Mouse (Mus musculus) liver, embryonic 13.5 days (tissue): ENCODE results near the gene Hoxd4. TPM values are rescaled to one million over a fixed set of nuclear protein-coding genes. Genes with fewer than 3 reads are reported as not detected.

ENCODE experiments used
- ATAC-seq: fragments of 200-750 bp; cut with Nextera tagmentation; 2 replicates; pipeline ENCODE4 v1.8.0; 2017; ENCODE audit warnings: low read depth, mild to moderate bottlenecking, moderate number of reproducible peaks, moderate library complexity
- DNase-seq: peaks from one replicate; pipeline ENCODE4 v3.0.0; 2022
- H3K27ac ChIP-seq: fragments of 300-500 bp; sonication (generic); 2 replicates; pipeline ENCODE4 v1.5.1; 2015; ENCODE audit warnings: moderate library complexity, mild to moderate bottlenecking, inconsistent platforms
- H3K27me3 ChIP-seq: fragments of 300-500 bp; sonication (generic); 2 replicates; pipeline ENCODE4 v1.6.1; 2015; ENCODE audit warnings: mild to moderate bottlenecking, inconsistent platforms
- H3K36me3 ChIP-seq: fragments of 300-500 bp; sonication (generic); 2 replicates; pipeline ENCODE4 v1.6.1; 2015; ENCODE audit warnings: mild to moderate bottlenecking, inconsistent platforms
- H3K4me1 ChIP-seq: fragments of 300-500 bp; sonication (generic); replicated peaks from 2 replicates; pipeline ENCODE4 v1.6.1; 2015; ENCODE audit warnings: inconsistent platforms
- H3K4me2 ChIP-seq: fragments of 300-500 bp; sonication (generic); 2 replicates; pipeline ENCODE4 v1.6.1; 2015; ENCODE audit warnings: inconsistent platforms, mild to moderate bottlenecking, moderate library complexity
- H3K4me3 ChIP-seq: fragments of 300-500 bp; sonication (generic); replicated peaks from 2 replicates; pipeline ENCODE4 v1.5.1; 2015; ENCODE audit warnings: mild to moderate bottlenecking, inconsistent platforms
- H3K9ac ChIP-seq: fragments of 300-500 bp; sonication (generic); 2 replicates; pipeline ENCODE4 v1.6.1; 2015; ENCODE audit warnings: mild to moderate bottlenecking, inconsistent platforms
- H3K9me3 ChIP-seq: fragments of 300-500 bp; sonication (generic); replicated peaks from 2 replicates; pipeline ENCODE4 v1.6.1; 2016; ENCODE audit warnings: inconsistent platforms
- WGBS: fragments of 180-500 bp; shearing (Covaris S2); methylation state at CpG from one replicate; pipeline ENCODE4 v1.1.7; 2015; ENCODE audit not compliant: insufficient replicate concordance; 5-methylcytosine and 5-hydroxymethylcytosine counted together
- polyA plus RNA-seq: library from polyadenylated mRNA; unstranded; fragments of >200 nt; fragmentation: Nextera tagmentation; extraction: Ambion mirVana; gene quantifications from 2 replicates; pipeline ENCODE4 v1.2.1, GENCODE M21; 2015

The Hoxd4 gene
- polyA plus RNA-seq, 1 experiment from 2014 or later = not detected

GRCm38 (mm10) chr2:74688795-74689573 lies 22.7 kb upstream of the Hoxd4 start:
- H3K4me2 ChIP-seq = no peak overlapping the region
- no peak for ATAC-seq
- DNase-seq = no peak
- H3K27ac ChIP-seq = no peak overlapping the region
- peaks cover 97% of the 10 kb centered on the region for H3K27me3 ChIP-seq
- WGBS = 3% methylated on average over 12 of the region's 12 CpGs
- H3K4me3 ChIP-seq = no peak overlapping the region
- H3K9me3 ChIP-seq = no peaks in the 10 kb centered on the region
- H3K36me3 ChIP-seq = no peaks in the 10 kb centered on the region
- no peaks in the 10 kb centered on the region for H3K4me1 ChIP-seq
- no peak overlapping the region for H3K9ac ChIP-seq

- no peak for DNase-seq
- no peaks in the 10 kb centered on the region for H3K36me3 ChIP-seq
- no peak overlapping the region for H3K27ac ChIP-seq
- H3K4me3 ChIP-seq = no peak overlapping the region
- H3K4me1 ChIP-seq = no peaks in the 10 kb centered on the region
- no peaks in the 10 kb centered on the region for H3K9me3 ChIP-seq
- WGBS = 2% methylated on average over 24 of the region's 24 CpGs
- peaks cover 97% of the 10 kb centered on the region for H3K27me3 ChIP-seq
- ATAC-seq = no peak
- H3K9ac ChIP-seq = no peak overlapping the region
- H3K4me2 ChIP-seq = no peak overlapping the region
These were observed 22.0 kb upstream of the Hoxd4 start for GRCm38 (mm10) chr2:74689574-74690337.

- ATAC-seq (no peak), DNase-seq (no peak)
- Histone ChIP-seq H3K4me2 (no peak overlapping the region), H3K4me1 (no peaks in the 10 kb centered on the region), H3K9me3 (no peaks in the 10 kb centered on the region), H3K9ac (no peak overlapping the region), H3K27ac (no peak overlapping the region), H3K36me3 (no peaks in the 10 kb centered on the region), H3K4me3 (no peak overlapping the region), H3K27me3 (peaks cover 97% of the 10 kb centered on the region)
- WGBS = 6% methylated on average over 8 of the region's 8 CpGs
These were observed 21.4 kb upstream of the Hoxd4 start for GRCm38 (mm10) chr2:74690338-74690716.

DNA sequence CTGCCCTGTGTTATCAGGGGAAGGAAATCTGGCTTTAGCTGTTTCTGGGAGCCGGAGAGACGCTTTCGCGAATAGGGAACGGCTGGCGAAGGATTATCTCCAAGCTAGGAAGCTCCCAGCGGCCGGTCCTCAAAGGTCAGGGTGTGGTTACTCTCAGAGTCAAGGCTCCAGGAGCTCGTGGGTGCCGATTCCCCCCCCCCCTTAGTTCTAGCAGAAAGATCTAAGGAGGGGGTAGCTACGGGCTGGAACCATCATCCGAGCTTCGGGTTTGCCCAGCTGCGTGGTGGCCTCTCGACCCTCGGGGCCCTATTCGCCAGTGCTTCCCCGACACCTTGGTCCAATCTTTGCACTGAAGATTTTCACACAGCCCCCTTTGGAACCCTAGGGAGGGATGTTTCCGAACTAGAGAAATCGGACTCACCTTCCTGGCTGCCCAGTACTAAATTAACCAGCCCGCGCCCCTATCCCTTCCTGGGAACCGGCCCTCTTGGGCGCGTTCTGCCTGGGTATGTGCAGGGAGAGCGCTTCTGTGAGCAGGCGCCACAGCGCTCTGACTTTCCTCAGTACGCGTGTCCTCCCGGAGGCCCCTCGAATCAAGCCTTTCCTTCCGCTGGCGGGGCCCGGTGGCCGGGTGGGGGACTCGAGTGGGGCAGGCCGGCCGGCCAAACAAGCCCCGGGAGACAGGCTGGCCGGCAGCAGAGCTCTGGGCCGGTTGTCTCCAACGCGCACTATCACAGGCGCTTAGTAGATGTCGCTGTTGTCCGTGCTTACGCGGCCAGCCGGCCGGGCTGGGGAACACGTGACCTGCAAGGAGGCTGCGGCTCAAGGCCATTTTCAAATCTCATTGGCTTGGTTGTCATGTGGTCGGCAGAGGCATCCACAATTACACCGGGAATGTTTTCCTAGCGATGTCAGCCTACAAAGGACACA lies 20.4 kb upstream of the Hoxd4 start, which contains the start of gene Hoxd10:
Hoxd10 (plus strand) TSS at position 903 of the 930 bp plus-strand sequence.
- no peak within 1 kb of the TSS for H3K4me3 ChIP-seq
- H3K27me3 ChIP-seq = peaks cover 99% of the 10 kb centered on the region
- H3K36me3 ChIP-seq = no peaks in the 10 kb centered on the region
- no peak within 1 kb of the TSS for H3K27ac ChIP-seq
- H3K4me1 ChIP-seq = no peaks in the 10 kb centered on the region
- no peak within 1 kb of the TSS for H3K4me2 ChIP-seq
- no peaks in the 10 kb centered on the region for H3K9me3 ChIP-seq
- no peak within 1 kb of the TSS for H3K9ac ChIP-seq
- ATAC-seq (no peak), DNase-seq (no peak)
- 2% methylated on average over 56 of the region's 56 CpGs for WGBS

GRCm38 (mm10) chr2:74691995-74692807 lies 19.5 kb upstream of the Hoxd4 start:
- Histone ChIP-seq H3K9ac (no peak overlapping the region), H3K4me3 (no peak overlapping the region), H3K4me1 (no peaks in the 10 kb centered on the region), H3K9me3 (no peaks in the 10 kb centered on the region), H3K27me3 (peaks cover 99% of the 10 kb centered on the region), H3K4me2 (no peak overlapping the region), H3K36me3 (no peaks in the 10 kb centered on the region), H3K27ac (no peak overlapping the region)
- ATAC-seq (no peak), DNase-seq (no peak)
- 3% methylated on average over 35 of the region's 35 CpGs for WGBS

- no peak for ATAC-seq
- Histone ChIP-seq H3K4me3 (no peak overlapping the region), H3K9ac (no peak overlapping the region)
These were observed 18.8 kb upstream of the Hoxd4 start for GRCm38 (mm10) chr2:74692808-74693431.

DNA sequence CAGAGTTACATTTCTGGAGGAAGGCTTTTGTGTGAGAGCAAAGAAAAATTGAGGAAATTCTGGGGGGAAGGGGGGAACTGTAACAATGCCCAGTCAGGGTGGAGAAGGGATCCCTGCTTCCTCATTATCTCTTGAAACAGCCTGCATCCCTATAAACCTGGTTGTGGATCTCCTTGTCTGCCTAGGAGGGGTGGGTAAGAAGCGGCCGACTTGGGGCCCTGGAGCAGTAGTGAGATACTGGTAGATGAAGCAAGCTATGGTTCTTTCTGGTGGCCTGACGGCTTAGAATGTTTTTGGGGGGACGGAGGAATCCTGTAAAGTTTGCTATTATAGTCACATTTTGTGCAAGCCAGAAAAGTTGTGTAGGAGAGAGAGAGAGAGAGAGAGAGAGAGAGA lies 18.3 kb upstream of the Hoxd4 start:
- no peak overlapping the region for H3K4me3 ChIP-seq
- peaks cover 99% of the 10 kb centered on the region for H3K27me3 ChIP-seq
- WGBS = 11% methylated on average over 4 of the region's 4 CpGs
- no peak overlapping the region for H3K27ac ChIP-seq
- ATAC-seq (no peak), DNase-seq (no peak)
- H3K9ac ChIP-seq = no peak overlapping the region
- H3K36me3 ChIP-seq = no peaks in the 10 kb centered on the region
- peaks cover 6% of the 10 kb centered on the region; the same call in 1 of the 2 replicates for H3K4me1 ChIP-seq
- no peak overlapping the region for H3K4me2 ChIP-seq
- no peaks in the 10 kb centered on the region for H3K9me3 ChIP-seq

More at GRCm38 (mm10) chr2:74692808-74693431, 18.8 kb upstream of the Hoxd4 start:
- DNase-seq = no peak
- peaks cover 3% of the 10 kb centered on the region; the same call in 1 of the 2 replicates for H3K4me1 ChIP-seq
- H3K4me2 ChIP-seq = no peak overlapping the region
- 2% methylated on average over 20 of the region's 20 CpGs for WGBS
- H3K27me3 ChIP-seq = peaks cover 99% of the 10 kb centered on the region
- no peaks in the 10 kb centered on the region for H3K9me3 ChIP-seq
- no peak overlapping the region for H3K27ac ChIP-seq
- H3K36me3 ChIP-seq = no peaks in the 10 kb centered on the region

DNA sequence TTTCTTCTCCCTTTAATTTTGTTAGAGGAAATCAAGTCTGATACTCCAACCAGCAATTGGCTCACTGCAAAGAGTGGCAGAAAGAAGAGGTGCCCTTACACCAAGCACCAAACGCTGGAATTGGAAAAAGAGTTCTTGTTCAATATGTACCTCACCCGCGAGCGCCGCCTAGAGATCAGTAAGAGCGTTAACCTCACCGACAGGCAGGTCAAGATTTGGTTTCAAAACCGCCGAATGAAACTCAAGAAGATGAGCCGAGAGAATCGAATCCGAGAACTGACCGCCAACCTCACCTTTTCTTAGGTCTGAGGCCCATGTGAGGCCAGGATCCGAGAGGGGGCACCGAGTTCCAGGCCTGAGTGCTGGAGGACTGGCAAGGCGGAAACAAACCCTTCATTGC lies 17.7 kb upstream of the Hoxd4 start:
- Histone ChIP-seq H3K4me3 (no peak overlapping the region), H3K36me3 (no peaks in the 10 kb centered on the region), H3K9me3 (no peaks in the 10 kb centered on the region), H3K27ac (no peak overlapping the region), H3K4me2 (no peak overlapping the region), H3K27me3 (peaks cover 99% of the 10 kb centered on the region), H3K9ac (no peak overlapping the region), H3K4me1 (peaks cover 9% of the 10 kb centered on the region; the same call in 1 of the 2 replicates)
- DNase-seq (no peak), ATAC-seq (no peak)
- WGBS = 2% methylated on average over 16 of the region's 16 CpGs

- Histone ChIP-seq H3K27me3 (peaks cover 100% of the 10 kb centered on the region), H3K9me3 (no peaks in the 10 kb centered on the region), H3K4me3 (no peak overlapping the region), H3K9ac (no peak overlapping the region), H3K4me1 (peaks cover 9% of the 10 kb centered on the region; the same call in 1 of the 2 replicates), H3K36me3 (no peaks in the 10 kb centered on the region), H3K4me2 (no peak overlapping the region), H3K27ac (no peak overlapping the region)
- DNase-seq (no peak), ATAC-seq (no peak)
- 0% methylated on average over 1 of the region's 1 CpGs for WGBS
These were observed 16.3 kb upstream of the Hoxd4 start for GRCm38 (mm10) chr2:74695383-74695782.

DNA sequence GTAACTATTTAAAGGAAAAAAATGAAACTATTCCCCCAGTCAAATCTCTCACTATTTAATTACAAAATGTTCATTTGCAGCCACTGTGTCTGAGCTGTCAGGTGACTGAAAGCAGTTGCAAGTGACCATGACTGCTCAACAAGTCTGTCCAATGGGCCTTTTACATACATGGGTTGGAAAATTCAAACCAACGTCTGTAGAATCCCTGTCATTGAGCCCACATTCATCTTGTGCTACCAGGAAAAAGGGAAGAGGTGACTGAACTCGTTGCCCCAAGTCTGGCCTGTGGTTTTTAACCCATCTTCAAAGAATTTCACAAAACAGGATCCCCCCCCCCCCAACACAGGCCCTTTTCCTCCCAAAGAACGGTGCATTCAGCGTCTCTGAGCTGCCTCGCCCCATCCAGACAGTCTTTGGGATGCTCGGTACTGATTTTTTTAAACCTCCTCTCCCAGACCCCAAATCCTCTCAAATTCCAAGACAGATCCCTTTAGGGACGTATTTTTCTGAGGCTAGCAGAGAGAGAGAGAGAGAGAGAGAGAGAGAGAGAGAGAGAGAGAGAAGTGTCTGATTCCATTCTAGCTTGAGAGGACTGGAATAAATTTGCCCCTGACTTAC lies 15.8 kb upstream of the Hoxd4 start:
- H3K4me3 ChIP-seq = no peak overlapping the region
- 10% methylated on average over 7 of the region's 7 CpGs for WGBS
- no peaks in the 10 kb centered on the region for H3K9me3 ChIP-seq
- H3K4me2 ChIP-seq = no peak overlapping the region
- H3K27me3 ChIP-seq = peaks cover 100% of the 10 kb centered on the region
- no peak overlapping the region for H3K27ac ChIP-seq
- no peaks in the 10 kb centered on the region for H3K36me3 ChIP-seq
- no peak overlapping the region for H3K9ac ChIP-seq
- ATAC-seq (no peak), DNase-seq (no peak)
- peaks cover 9% of the 10 kb centered on the region; the same call in 1 of the 2 replicates for H3K4me1 ChIP-seq
